Mouse (Mus musculus) heart, adult 2 months (tissue): ENCODE data around the gene Psen1. TPM values are rescaled to one million over a fixed set of nuclear protein-coding genes. Genes with fewer than 3 reads are reported as not detected.

Experiments used
- DNase-seq, 2 experiments: peaks; one replicate each; pipeline ENCODE4 v3.0.0; 2021
- H3K27ac ChIP-seq: fragments of 200-600 bp; 2 replicates; pipeline ENCODE4 v1.8.1; 2022
- H3K27me3 ChIP-seq: fragments of 200-500 bp; 2 replicates; pipeline ENCODE4 v1.6.1; 2012; ENCODE audit warnings: mild to moderate bottlenecking, low read length, inconsistent platforms, mixed read lengths; ENCODE audit not compliant: control insufficient read depth, insufficient read depth
- H3K36me3 ChIP-seq: fragments of 200-500 bp; 2 replicates; pipeline ENCODE4 v1.6.1; 2012; ENCODE audit warnings: low read length, inconsistent platforms; ENCODE audit not compliant: control insufficient read depth, insufficient read depth
- H3K4me1 ChIP-seq: fragments of 200-500 bp; 2 replicates; pipeline ENCODE4 v1.6.1; 2011; ENCODE audit warnings: low read length; ENCODE audit not compliant: control insufficient read depth, insufficient read depth
- H3K4me3 ChIP-seq: fragments of 200-600 bp; 2 replicates; pipeline ENCODE4 v1.8.1; 2022
- H3K79me2 ChIP-seq: fragments of 200-500 bp; replicated peaks from 2 replicates; pipeline ENCODE4 v1.6.1; 2012; ENCODE audit warnings: mild to moderate bottlenecking, inconsistent platforms, low read length, moderate library complexity, mixed read lengths; ENCODE audit not compliant: control insufficient read depth, insufficient read depth
- H3K9ac ChIP-seq: fragments of 200-500 bp; 2 replicates; pipeline ENCODE4 v1.6.1; 2012; ENCODE audit warnings: low read depth, mild to moderate bottlenecking, control low read depth, inconsistent platforms, low read length, mixed read lengths
- CTCF ChIP-seq: fragments of 200-600 bp; IDR thresholded peaks from 2 replicates; pipeline ENCODE4 v1.8.1; 2022; ENCODE audit warnings: antibody characterized with exemption, mild to moderate bottlenecking, moderate library complexity
- EP300 ChIP-seq: fragments of 200-500 bp; IDR thresholded peaks from 2 replicates; pipeline ENCODE4 v1.6.1; 2011; ENCODE audit warnings: low read depth, low read length, control low read depth; ENCODE audit not compliant: insufficient read depth
- POLR2A ChIP-seq: fragments of 200-500 bp; IDR thresholded peaks from 2 replicates; pipeline ENCODE4 v1.6.1; 2011; ENCODE audit warnings: mild to moderate bottlenecking, low read depth, low read length, control low read depth; ENCODE audit not compliant: insufficient read depth
- WGBS: fragments of 180-500 bp; shearing (Covaris S2); methylation state at CpG from one replicate; pipeline ENCODE4 v1.1.7; 2018; 5-methylcytosine and 5-hydroxymethylcytosine counted together
- intact Hi-C: fragments of 180-260 bp; cut with DNase I; formaldehyde crosslinking; loops from one replicate; pipeline ENCODE4 v1.15.1; 2025
- polyA plus RNA-seq: library from polyadenylated mRNA; depleted of rRNA; stranded (reverse); fragments of >200 nt; gene quantifications from 2 replicates; pipeline ENCODE4 v1.2.3, GENCODE M21; 2012
- total RNA-seq, 2 experiments: library from RNA; stranded (reverse); gene quantifications; 2 replicates each; pipeline ENCODE4 v1.2.3; 2021

The Psen1 gene
- total and polyA plus RNA-seq, 3 experiments: 16.8 to 38.0 (median 35.1) TPM

DNA sequence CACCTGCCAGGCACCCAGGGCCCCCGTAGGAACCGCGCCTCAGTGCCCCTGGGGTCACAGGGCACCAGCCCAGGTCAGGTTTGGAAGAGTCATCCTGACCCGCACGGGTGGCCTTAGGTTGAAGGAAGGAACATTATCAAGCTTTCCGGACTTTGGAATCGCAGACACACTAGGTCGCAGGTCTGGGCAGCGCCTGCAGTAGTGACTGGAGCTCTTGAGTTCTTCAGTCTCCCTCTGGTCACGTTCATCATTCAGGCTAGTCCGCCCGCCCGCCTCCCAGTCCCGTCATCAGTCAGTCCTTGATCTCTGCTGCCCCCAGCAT is 76.1 kb downstream of the Psen1 start:
- H3K4me3 ChIP-seq: peak overlapping the region; percentile 58
- DNase-seq: peak in 1 of 2 experiments; percentile 46

DNA sequence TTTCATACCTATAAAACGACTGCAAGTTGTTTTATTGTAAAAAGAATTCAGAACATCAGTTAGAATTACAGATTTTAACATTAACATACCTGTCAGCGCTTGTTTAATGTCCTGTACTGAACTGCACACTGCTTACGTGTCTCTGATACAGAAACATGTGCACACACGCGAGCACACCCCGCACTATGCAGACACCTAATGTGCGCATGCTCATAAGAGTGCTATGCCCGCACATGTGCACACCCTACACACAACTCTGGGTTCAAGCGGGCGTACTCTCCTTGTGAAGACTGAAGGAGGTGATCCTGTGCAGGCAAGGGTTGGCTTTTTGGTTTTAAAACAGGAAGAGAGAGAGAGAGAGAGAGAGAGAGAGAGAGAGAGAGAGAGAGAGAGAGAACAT is 76.6 kb downstream of the Psen1 start:
- no peaks in the 10 kb centered on the region for H3K79me2 ChIP-seq
- peaks cover 3% of the 10 kb centered on the region for H3K4me1 ChIP-seq
- H3K27ac ChIP-seq: no peak overlapping the region; the same call in 1 of the 2 replicates
- intact Hi-C loops: no loop called here
- no peak for DNase-seq
- H3K9ac ChIP-seq: no peak overlapping the region
- H3K27me3 ChIP-seq: no peaks in the 10 kb centered on the region
- 78% methylated on average over 10 of the region's 10 CpGs for WGBS
- H3K36me3 ChIP-seq: no peaks in the 10 kb centered on the region
- peak overlapping the region; percentile 58; the same call in 1 of the 2 replicates for H3K4me3 ChIP-seq
- TF ChIP-seq POLR2A: no peak
- no peak for TF ChIP-seq CTCF
- TF ChIP-seq EP300: no peak

More for the DNA sequence above, 76.1 kb downstream of the Psen1 start:
- no peaks in the 10 kb centered on the region for H3K79me2 ChIP-seq
- WGBS: 15% methylated on average over 14 of the region's 14 CpGs
- peak overlapping the region; percentile 80 for H3K27ac ChIP-seq
- H3K4me1 ChIP-seq: peaks cover 3% of the 10 kb centered on the region
- H3K9ac ChIP-seq: peak overlapping the region; percentile 65
- no peaks in the 10 kb centered on the region for H3K27me3 ChIP-seq
- no peaks in the 10 kb centered on the region for H3K36me3 ChIP-seq
- intact Hi-C loops: no loop called here
- TF ChIP-seq CTCF: no peak
- TF ChIP-seq EP300: no peak
- no peak for TF ChIP-seq POLR2A

DNA sequence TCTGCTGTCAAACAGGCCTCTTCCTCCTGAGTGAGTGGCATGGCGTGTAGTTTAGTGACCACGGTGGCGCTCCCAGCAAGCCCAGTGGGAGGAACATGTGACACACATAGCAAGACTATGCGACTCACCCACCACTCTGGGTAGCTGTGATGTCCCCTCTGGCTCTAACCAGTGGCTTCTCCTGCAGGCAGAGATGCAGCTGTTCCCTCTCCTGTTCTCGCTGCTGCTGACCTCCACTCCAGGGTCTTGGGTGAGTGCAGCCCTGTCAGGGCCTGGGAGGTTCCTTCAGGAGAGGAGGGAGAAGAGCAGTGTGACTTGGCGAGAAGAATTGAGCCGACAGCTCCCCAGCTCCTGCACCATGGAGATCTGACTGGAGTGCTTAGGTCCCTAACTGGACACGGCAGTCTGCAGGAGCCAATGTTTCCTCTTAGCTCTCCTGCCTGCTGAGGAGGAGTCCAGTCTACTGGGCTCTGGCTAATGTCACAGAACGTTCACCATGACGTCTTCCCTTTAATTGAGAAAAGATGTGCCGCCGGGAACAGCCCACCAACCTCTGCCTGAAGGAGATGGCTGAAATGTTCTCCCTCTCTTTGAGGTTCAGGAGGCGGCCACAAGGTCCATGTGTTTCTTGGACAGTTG is 78.1 kb downstream of the Psen1 start:
- Histone ChIP-seq H3K79me2 (no peaks in the 10 kb centered on the region), H3K27ac (no peak overlapping the region), H3K4me3 (no peak overlapping the region), H3K9ac (no peak overlapping the region), H3K4me1 (peaks cover 8% of the 10 kb centered on the region), H3K27me3 (no peaks in the 10 kb centered on the region), H3K36me3 (no peaks in the 10 kb centered on the region)
- DNase-seq: no peak
- 78% methylated on average over 13 of the region's 13 CpGs for WGBS
- TF ChIP-seq EP300 (no peak), POLR2A (no peak), CTCF (no peak)
- intact Hi-C loops: no loop called here

DNA sequence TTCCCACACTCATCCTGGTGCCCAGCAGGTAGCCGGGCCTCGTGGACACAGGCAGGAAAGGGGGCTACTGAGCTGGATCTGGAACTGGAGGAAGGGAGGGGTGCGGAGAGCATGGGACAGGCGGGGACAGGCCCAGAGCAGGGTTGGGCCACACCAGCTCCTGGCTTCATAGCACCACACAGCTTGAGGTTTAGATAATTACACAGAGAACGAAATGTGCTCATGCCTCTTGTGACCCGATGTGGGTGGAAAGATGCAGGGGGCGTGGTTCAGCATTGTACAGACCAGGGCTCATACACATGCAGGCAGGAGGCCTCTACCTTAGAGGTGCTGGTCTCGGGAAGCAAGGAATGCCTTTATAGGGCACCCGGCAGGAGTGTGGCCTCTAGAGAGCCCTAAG is 79.9 kb downstream of the Psen1 start:
- H3K36me3 ChIP-seq: no peaks in the 10 kb centered on the region
- no peak overlapping the region for H3K27ac ChIP-seq
- no peak for DNase-seq
- peaks cover 7% of the 10 kb centered on the region for H3K4me1 ChIP-seq
- H3K4me3 ChIP-seq: no peak overlapping the region
- H3K79me2 ChIP-seq: no peaks in the 10 kb centered on the region
- H3K9ac ChIP-seq: no peak overlapping the region
- intact Hi-C loops: no loop called here
- TF ChIP-seq EP300 (no peak), CTCF (no peak), POLR2A (no peak)
- WGBS: 61% methylated on average over 9 of the region's 9 CpGs
- H3K27me3 ChIP-seq: no peaks in the 10 kb centered on the region

DNA sequence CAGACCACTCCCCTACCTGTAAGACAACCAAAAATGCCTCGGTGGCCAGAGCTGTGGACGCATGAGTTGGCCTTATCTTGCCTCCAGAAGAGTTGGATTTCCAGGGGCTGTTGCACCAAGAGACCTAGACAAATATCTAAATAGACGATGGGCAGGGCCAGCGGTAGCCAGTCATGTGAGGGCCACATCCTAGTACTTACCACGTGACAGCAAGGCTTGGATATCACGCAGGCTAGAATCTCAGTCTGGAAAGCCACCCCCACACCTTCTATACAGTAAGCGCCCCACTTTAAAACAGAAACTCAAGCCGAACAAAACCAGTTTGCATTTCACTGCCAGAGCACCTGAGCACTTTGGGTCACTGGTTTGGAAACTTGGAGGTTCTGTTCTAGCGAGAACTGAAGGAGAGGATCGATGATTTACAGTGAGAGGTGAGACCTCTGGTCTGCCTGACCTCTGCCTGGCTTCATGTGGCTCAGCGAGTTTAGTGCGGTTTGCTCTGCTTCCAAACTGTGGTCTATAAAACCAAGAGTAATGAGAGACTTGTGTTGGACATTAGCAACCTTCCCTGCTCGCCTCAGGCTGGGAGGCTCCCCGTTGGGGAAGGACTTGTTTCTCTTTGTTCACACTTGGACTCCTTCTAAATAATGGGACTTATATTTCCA is 80.4 kb downstream of the Psen1 start:
- no peak for TF ChIP-seq CTCF
- no peak for TF ChIP-seq POLR2A
- TF ChIP-seq EP300: no peak
- 80% methylated on average over 14 of the region's 14 CpGs for WGBS
- H3K79me2 ChIP-seq: no peaks in the 10 kb centered on the region
- peaks cover 6% of the 10 kb centered on the region for H3K4me1 ChIP-seq
- no peak overlapping the region for H3K4me3 ChIP-seq
- H3K36me3 ChIP-seq: no peaks in the 10 kb centered on the region
- DNase-seq: no peak
- H3K27ac ChIP-seq: no peak overlapping the region; the same call in 1 of the 2 replicates
- no peak overlapping the region for H3K9ac ChIP-seq
- no peaks in the 10 kb centered on the region for H3K27me3 ChIP-seq
- intact Hi-C loops: no loop called here
